Mouse (Mus musculus) G1E (cell line): Measurements from ENCODE around the gene Slc6a12.

ENCODE experiments used
- CTCF ChIP-seq: IDR thresholded peaks from 2 replicates; pipeline ENCODE4 v1.5.1; 2012; ENCODE audit warnings: low read depth, low read length, inconsistent platforms, mixed read lengths
- TAL1 ChIP-seq: conservative IDR thresholded peaks from 2 replicates; pipeline ENCODE4 v1.6.1; 2012; ENCODE audit warnings: low read depth, low read length, inconsistent platforms, mixed read lengths

- TF ChIP-seq CTCF (no peak), TAL1 (no peak)
Measured at GRCm38 (mm10) chr6:121319099-121319498, 23.8 kb upstream of the Slc6a12 start.
